Mouse (Mus musculus) T-cell, adult 2 months (primary cell): ENCODE data around the gene Tbc1d9.

Source experiments
- DNase-seq: peaks from one replicate; pipeline ENCODE4 v3.0.0; 2022; ENCODE audit warnings: low spot score

The Tbc1d9 gene

DNA sequence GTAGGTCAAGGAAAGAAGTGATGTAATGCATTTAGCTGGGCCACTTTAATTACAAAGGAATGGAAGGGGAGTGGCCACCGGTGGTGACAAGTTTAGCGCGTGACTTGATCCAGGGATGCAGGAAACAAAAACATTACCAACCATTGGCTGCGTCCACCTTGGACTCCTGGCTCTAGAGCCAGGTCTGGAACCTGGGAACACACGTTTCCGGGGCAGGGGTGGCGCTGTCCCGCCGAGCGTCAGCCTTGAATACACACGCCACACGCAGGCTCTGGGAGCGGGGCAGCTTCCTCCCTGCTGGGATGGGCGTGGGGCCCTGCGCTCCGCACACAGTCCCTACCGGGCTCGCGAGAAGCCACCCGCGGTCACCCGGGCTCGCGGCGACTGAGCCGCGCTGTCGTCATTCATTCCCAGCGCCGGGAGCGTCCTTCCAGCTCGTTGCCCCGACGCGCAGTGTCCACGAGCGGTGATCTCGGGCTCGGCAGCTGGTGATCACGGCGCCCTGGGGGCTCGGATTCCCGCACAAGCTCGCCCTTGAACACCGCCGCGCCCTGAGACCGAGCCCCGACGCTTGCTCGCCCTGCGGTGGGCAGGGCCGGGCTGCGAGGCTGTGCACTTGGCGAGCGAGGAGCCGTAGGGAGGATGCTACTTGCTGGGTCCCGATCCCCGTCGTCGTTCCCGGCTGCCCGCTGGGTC lies at the start of gene Tbc1d9:
Tbc1d9 (plus strand) TSS at position 118 of the 696 bp plus-strand sequence.
- no peak for DNase-seq

DNA sequence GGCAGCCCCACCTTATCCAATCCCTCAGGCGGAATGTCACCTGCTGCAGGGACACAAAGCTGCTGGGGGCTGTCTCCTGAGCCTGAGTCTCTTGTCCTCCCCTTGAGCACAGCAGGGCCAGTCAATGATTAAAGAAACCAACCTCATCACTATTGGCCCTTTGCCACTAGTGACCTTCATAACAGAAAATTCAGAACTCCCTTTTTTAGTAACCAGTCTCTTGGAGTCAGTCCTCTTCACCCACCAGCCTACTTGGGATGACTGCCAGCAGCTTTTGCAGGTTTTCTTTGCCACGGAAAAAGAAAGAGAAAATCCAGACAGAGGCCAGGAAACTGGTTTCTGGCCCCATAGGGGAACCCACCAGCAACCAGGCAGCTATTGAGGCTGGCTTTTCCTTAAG lies 30.1 kb upstream of the Tbc1d9 start:
- DNase-seq: no peak

DNA sequence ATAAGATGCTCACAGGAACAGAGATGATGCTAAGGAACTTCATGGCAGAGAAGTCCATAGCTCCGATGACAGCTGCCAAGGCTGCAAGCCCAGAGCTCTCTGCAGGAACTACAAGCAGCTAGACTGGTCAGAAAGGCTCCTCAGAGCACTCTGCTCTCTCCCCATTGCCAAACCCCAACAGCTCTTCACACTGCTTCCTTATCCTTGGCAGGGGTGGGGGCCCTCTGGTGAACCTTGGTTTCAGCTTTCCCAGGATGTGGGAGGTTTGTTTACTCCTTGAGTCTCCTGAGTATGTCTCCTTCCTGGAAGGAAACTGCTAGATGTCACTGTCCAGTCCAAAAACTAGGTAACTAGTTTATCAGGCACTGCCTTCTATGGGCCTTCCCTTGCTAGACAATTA lies 25.1 kb upstream of the Tbc1d9 start:
- DNase-seq: no peak

DNA sequence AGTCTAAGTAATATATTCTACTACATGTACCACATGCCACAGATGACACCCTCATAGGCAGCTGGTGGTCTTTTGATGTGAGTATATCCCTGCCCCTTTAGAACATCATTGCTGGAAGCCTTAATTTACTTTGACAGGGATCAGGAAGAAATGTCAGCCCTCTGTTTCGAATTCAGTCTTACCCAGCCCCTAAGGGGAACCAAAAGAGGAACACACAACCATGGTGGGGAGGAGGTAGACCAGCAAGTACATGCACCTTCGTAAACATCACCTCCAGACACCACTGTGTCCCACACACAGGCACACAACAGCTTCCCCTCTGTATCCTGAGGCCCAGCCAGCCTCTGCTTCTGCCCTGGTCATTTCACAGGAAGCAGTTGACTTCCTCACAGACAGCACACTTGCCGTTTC lies 24.4 kb upstream of the Tbc1d9 start:
- DNase-seq: no peak

DNA sequence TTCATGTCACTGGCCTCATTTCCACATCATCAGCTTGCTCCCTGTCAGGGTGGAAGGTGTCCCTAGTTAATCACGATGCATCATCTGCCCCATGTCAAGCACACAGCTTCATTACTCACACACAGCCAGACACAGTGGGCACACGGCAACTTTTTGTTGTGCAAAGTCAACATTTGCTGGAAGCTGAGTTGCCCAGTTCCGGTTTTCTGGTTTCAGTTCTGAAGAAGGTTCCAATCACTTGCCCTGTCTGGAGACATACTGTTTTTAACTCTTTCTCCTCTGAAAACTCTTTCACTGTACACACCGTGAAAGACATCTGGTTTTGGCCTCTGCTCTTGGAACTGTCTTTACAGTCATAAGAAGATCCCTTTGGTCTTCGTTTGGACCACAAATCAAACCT lies 23.8 kb upstream of the Tbc1d9 start:
- DNase-seq: no peak

DNA sequence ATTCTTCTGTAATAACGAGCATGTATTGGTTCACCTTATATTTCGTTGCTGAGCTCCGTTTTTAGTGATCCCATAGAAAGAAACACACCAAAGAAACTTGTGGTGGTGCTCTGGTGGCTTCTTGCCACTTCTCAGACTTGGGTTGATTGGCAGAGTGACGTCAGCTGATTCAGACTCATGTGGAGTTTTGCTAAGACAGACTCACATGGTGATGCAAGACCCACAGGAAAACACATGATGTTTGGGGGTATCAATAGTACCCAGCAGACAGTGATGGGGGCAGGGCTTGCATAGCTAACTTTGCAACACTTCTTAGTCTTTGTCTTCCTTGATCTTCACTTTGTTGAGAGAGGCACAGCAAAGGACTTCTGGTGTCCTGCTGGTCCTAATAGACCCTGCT lies 20.6 kb upstream of the Tbc1d9 start:
- no peak for DNase-seq

DNA sequence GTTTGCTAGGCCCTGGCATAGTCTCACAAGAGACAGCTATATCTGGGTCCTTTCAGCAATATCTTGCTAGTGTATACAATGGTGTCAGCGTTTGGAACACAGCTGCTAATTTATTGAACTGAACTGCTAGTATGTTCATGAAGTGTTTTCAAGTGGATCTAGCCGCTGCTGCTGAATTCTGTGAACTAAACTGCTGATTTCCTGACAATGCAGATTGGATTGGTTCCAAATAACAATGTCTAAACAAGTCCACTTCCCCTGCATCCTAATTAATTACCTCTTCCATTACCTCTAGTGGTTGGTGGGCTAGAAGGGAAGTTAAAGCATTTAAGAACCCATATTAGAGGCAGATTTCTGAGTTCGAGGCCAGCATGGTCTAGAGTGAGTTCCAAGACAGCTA lies 19.7 kb upstream of the Tbc1d9 start:
- DNase-seq: no peak

DNA sequence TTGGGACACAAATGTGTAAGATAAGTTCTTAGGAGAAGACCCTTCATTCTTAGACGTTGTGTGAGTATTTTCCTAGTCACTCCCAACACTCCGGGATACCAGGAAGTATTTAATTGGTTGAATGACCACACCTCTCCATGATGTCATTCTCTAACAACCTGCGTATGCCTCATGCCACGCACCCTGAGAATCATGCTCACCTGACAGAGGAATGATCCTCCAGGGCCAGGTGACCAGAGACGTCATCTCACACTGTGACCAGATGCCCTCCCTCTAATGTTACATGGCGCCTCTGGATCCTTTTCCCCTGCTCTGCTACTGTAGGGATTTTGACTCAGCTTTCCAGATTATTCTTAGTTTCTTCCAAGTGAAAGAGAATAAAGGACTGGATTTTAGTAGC lies 16.0 kb upstream of the Tbc1d9 start:
- DNase-seq: no peak

DNA sequence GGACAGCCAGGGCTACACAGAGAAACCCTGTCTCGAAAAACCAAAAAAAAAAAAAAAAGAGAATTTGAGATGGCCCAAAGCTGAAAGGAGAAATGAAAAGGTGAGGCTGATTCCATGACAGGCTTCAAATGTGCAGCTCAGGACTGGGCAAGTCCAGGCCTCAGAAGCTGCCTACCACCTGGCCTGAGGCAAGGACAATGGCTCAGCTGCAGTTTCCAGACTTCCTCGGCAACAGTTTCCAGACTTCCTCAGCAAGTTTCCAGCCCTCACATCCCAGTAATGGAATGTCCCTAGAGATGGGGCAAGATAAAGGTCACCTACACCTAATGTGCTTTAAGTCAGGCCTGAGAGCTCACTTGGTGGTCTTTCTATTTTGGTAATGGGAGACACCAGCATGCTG lies 13.1 kb upstream of the Tbc1d9 start:
- no peak for DNase-seq

DNA sequence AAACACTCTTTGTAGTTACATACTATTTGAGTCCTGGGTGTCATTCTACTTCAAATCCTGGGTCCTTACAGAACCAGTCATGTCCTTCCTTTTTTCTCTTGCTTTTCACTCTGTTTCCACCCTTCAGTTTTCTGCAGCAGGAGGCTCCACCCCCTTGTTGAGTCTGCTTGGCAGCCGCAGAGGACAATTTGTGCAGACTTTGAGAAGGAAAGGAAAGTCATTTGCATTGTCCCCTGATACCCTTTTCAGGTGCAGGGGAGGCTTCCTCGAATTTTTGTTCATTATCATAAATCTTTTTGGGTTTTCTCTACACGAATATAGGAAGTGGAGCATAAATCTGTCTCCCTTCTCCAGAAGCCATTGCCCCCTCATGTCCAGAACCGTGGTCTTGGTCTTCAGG lies 12.7 kb upstream of the Tbc1d9 start:
- DNase-seq: no peak

DNA sequence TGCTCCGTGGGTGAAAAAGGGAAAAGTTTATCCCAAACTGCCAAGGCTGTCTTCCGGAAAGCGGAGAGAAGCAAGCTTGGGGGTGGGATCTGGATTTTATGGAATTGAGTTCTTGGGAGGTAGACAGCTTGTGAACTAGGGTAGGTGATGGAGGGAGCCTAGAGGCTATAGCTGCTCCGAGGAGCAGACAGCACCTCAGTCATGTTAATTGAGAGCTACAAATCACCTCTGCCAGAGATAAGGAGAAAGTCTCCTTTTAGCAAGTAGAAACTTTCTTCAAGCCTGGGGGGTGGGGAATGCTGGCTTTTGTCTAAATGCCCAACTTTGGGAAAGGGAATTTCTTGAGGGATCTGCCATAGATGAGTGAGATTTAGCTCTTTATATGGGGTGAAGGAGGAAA lies 10.0 kb upstream of the Tbc1d9 start:
- DNase-seq: no peak

DNA sequence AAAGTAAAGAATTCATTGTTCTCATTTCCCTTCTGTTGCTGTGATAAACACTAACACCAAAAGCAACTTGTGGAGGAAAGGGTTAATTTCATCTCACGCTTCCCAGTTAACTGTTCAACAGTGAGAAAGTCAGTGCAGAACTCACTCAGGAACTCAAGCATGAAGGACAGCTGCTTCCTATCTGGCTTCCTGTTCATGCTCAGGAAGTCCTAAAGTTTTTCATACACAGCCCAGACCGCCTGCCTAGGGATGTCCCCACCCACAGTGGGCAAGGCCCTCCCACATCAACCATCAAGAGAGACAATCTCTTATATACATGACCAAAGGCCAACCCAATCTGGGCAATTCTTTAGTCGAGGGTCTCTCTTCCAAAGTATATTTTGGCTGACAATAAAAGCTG lies 6.2 kb upstream of the Tbc1d9 start:
- DNase-seq: no peak

DNA sequence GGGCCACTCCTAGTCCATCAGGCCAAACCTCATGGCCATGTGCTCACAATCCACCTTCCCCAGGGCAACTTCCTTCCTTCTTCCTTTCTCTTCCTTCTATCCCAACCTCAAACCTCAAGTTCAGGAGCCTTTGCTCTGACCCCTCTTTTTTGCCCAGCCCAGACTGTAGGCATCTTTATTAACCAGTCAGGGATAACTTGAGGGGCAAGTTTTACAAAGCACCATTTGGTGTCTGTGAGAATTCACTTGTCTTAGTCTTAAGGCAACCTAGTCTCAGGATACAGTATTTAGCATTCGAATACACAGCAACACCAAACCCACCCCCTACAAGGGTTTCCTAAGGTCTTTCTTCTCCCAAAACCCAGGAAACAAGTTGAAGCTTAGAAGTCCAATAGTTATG lies 5.5 kb upstream of the Tbc1d9 start:
- DNase-seq: no peak

DNA sequence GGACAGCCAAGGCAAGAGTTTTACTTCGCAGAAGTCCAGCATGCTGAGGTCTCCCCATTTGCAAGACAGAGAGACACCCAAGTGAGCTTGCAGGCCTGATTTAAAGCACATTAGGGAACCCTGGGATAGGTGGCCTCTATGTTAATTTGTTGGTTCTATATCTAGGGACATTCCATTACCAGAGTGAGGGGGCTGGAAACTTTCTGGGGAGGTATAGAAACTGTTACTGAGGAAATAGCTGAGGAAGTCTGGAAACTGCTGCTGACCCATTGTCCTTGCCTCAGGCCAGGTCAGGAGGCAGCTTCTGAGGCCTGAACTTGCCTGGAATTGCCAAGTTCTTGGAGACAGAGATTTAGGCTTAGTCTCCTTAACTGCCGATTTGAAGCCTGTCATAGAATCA lies 4.5 kb upstream of the Tbc1d9 start:
- no peak for DNase-seq

DNA sequence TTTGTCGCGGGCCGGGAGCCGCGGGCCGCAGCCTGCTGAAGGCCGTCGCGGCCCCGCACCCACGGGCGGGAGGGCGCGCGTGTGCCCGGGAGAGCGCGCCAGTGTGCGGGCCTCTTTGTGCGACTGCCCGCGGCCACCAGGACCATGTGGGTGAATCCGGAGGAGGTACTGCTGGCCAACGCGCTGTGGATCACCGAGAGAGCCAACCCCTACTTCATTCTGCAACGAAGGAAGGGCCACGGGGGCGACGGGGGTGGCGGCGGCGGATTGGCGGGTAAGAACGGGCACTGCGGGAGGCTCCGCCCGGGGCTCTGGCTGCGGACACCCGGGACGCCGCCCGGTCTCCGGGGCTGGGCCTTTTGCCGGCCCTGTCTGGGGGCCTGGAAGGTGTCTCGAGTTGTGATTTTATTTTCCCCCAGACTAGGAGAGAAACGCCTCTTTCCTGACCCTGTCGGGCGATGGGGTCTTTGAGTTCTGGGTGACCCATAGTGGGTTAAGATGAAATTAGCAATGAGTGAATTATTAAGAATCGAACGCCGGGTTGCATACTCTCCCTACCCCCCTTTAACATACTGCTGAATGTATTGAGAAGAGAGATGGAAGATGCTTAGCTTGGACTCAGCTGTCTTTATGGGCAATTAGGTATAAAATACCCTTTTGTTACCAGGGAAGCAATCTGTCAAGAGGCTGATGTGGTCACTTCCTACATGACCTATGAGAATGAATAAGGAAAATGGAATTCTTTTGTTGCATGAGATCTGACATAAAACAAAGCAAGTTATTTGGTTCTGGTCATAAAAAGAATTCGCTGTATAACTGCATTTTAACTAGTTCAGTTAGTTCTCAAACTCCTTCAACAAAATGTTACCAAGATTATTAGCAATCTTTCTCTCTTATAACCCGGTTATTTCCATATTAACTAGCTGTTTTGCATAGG lies 1.0 kb downstream of the Tbc1d9 start, which contains the start of gene Gm10645:
Gm10645 (minus strand) TSS at position 240 of the 937 bp plus-strand sequence.
- no peak for DNase-seq

DNA sequence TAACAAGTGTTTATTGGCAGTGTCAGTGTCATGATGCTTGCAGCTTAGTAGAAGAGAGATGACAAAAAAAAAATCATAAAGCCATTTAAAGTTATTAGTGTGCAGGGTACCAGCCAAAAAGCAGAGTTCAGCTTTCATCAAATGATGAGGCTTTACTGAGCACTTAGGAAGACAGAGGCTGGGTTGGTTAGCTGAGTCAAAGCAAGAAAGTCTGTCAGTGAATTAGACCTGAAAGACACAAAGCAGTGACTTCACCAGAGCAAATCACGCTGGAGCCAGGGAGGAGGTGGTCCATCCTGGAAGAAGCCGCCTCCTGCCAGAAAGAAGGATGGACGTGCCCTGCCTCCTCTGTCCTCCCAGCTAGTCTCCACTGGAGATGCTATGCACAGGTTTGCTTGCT lies 2.8 kb downstream of the Tbc1d9 start:
- DNase-seq: no peak

DNA sequence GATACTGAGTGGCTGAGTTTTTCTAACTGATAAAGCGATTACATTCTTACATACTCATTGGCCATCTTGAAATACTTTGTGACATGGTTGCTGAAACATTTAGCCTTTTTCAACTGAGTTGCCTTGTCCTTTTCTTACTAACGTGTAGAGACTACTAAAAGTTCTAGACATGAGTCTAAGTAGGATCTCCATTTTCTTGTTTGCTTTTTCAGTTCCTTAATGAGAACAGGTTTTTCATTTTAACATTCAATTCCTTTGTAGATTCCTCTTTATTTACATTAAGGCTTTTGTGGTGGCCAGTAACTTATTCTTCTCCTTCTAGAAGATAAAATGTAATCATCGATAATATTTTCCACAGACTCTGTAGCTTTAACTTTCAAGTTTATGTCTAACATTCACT lies 4.0 kb downstream of the Tbc1d9 start:
- no peak for DNase-seq

DNA sequence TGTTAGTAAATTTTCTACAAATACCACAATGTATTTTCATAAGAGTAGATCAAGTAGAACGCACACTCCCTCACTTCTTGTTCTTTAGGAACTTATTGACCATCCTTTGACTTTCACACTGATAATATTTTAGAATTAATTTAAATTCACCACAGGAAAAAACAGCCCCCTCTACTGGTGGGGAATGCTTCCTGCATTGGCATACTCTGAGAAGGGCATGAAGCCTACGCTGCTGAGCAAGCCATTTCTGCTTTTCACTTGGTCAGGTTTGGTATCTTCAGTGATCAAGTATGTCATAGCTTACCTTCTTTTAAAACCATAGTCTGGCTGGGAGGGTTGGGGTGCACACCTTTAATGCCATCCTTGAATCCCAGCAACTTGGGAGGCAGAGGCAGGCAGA lies 4.6 kb downstream of the Tbc1d9 start:
- DNase-seq: no peak

DNA sequence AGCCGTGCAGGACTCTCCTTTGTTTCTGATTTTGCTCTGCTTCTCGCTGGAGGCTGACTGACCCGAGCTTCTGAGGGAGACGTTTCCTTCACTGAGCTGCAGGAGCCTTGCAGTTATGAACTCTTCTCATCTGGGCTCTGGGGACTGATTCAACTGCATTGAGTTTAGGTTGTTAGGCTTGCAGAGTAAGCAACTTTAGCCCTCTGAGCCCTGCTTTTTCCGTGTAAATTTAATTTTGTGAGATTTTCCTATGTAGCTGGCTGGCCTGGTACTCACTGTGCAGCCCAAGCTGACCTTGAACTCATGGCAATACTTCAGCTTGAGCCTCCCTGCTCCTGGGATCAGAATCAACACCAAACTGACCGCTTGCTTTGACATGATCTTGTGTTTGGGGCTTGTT lies 5.7 kb downstream of the Tbc1d9 start:
- no peak for DNase-seq

DNA sequence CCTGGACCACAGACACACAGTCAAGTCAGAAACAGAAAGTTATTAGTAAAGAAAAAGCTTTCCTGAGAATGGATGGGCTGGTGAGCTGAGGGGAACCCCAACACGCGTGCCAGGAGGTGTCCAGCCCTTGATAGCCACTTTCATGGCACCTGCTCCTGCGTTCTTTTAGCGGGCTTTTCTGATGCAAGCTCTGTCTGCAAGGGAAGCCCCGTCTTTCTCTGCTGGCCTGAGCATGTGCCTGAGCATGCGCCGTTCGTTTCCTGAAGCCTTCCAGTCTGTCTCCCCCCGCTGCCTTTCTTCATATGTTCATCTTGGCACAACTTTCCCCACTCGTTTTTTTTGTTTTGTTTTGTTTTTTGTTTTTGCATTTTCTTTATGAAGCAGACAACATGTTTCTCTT lies 10.5 kb downstream of the Tbc1d9 start:
- no peak for DNase-seq

DNA sequence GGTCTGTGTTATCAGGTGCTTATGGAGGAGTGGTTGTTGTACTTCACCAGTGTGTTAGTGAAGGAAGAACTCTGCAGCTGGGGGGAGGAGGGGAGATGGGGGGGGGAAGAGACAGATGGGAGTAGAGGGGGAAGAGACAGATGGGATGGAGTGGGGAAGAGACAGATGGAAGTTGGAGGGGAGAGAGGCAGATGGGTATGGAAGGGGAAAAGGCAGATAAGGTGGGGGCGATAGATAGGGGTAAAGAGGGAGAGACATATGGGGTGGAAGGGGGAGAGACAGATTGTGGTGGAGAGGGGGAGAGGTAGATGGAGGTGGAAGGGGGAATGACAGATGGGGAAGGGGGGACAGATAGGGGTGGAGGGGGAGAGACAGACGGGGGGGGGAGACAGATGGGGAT lies 11.6 kb downstream of the Tbc1d9 start:
- DNase-seq: no peak

DNA sequence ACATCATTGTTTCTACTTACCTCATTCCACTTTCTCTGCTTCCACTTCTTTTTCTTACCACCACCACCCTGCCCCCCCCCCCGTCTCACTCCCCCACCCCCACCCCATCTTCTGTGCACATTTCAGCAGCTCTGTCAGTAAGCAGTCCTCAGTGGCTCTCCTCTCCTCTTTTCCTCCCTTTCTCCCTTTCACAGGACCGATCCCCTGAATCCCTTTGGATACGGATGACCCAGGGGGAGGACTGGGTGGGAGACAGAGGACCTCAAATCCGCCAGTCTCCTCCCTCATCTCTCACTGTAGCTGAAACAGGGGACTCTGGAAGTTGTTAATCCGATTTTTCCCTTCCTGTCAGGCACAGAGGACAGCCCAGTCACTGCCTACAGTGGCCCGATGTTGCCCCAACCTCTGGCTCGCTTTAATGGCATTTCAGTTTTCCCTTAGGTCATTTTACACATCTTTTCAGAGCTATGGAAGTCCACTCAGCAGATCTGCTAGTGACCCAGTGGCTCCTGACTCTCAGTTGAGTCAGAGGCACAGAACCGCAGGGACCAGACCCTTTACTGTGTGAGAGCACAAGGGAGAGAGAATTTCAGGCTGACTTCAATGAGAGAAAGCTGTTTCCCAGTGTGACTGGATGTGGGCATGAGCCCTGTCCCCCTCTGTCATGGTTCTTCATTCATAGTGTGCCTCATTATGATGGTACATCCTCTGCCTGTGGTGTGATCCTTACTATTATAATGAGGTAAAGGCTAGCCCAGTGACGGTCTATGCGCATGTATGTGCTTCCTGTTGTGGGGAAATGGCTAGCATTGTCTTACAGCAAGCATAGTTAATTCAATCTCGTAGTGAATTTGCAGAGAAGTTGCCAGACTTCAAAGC lies 12.4 kb downstream of the Tbc1d9 start:
- DNase-seq: no peak
